Mouse (Mus musculus) hindbrain, embryonic 10.5 days (tissue): ENCODE results near the gene Gm10234. TPM values are rescaled to one million over a fixed set of nuclear protein-coding genes. Genes with fewer than 3 reads are reported as not detected.

ENCODE experiments used
- DNase-seq: peaks from one replicate; pipeline ENCODE4 v3.0.0-alpha.2; 2017; ENCODE audit warnings: low spot score
- H3K27ac ChIP-seq: fragments of 300-500 bp; sonication (generic); 2 replicates; pipeline ENCODE4 v1.5.1; 2016; ENCODE audit warnings: mild to moderate bottlenecking, moderate library complexity
- H3K27me3 ChIP-seq: fragments of 300-500 bp; sonication (generic); 2 replicates; pipeline ENCODE4 v1.6.1; 2016; ENCODE audit warnings: mild to moderate bottlenecking; ENCODE audit not compliant: poor library complexity, insufficient read depth, severe bottlenecking
- H3K36me3 ChIP-seq: fragments of 300-500 bp; sonication (generic); 2 replicates; pipeline ENCODE4 v1.6.1; 2016; ENCODE audit warnings: mild to moderate bottlenecking, moderate library complexity
- H3K4me1 ChIP-seq: fragments of 300-500 bp; sonication (generic); replicated peaks from 2 replicates; pipeline ENCODE4 v1.6.1; 2016; ENCODE audit warnings: mild to moderate bottlenecking
- H3K4me3 ChIP-seq: fragments of 300-500 bp; sonication (generic); 2 replicates; pipeline ENCODE4 v1.5.1; 2016; ENCODE audit warnings: mild to moderate bottlenecking, moderate library complexity
- H3K9me3 ChIP-seq: fragments of 300-500 bp; sonication (generic); 2 replicates; pipeline ENCODE4 v1.6.1; 2016; ENCODE audit warnings: mild to moderate bottlenecking, moderate library complexity
- WGBS: fragments of 180-500 bp; shearing (Covaris S2); methylation state at CpG from one replicate; pipeline ENCODE4 v1.1.7; 2016; 5-methylcytosine and 5-hydroxymethylcytosine counted together
- polyA plus RNA-seq: library from polyadenylated mRNA; unstranded; fragments of >200 nt; fragmentation: Nextera tagmentation; extraction: Ambion mirVana; gene quantifications from 2 replicates; pipeline ENCODE4 v1.2.1, GENCODE M21; 2016

Gm10234 gene
- polyA plus RNA-seq: not detected in 2 replicates

GRCm38 (mm10) chr6:95321812-95322211 is at the start of gene Gm10234:
Gene Gm10234 (plus strand): TSS chr6:95322112.
- H3K4me1 ChIP-seq: no peaks in the 10 kb centered on the region
- H3K27ac ChIP-seq: no peak within 1 kb of the TSS
- DNase-seq: no peak
- no peaks in the 10 kb centered on the region for H3K36me3 ChIP-seq
- H3K9me3 ChIP-seq: no peaks in the 10 kb centered on the region
- no peak within 1 kb of the TSS for H3K4me3 ChIP-seq
- H3K27me3 ChIP-seq: no peaks in the 10 kb centered on the region

DNA sequence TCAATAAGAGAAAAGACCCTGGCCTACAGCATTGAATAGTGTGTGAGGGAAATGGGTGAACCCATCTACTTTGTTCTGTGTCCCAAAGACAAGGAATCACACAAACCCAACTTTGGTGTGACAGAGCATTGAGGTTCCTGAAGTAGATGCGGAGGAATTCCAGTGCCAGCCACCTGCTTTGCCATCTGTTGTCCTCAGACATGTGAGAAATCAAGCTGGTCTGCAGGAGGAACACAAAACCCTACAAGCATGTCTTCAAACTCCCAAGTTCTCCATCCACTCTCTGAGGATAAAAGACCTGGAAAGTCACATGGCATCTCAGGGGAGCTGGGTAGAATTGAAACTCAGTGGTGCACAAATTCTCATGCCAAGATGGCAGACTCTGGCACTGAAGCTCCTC is 44.3 kb upstream of the Gm10234 start:
- Histone ChIP-seq H3K9me3 (no peaks in the 10 kb centered on the region), H3K4me3 (no peak overlapping the region), H3K4me1 (no peaks in the 10 kb centered on the region), H3K36me3 (no peaks in the 10 kb centered on the region), H3K27me3 (no peaks in the 10 kb centered on the region), H3K27ac (no peak overlapping the region)
- 92% methylated on average over 1 of the region's 1 CpGs for WGBS
- DNase-seq: no peak

GRCm38 (mm10) chr6:95296025-95296424 is 25.9 kb upstream of the Gm10234 start:
- H3K36me3 ChIP-seq: no peaks in the 10 kb centered on the region
- 84% methylated on average over 4 of the region's 4 CpGs for WGBS
- no peak overlapping the region for H3K27ac ChIP-seq
- no peak overlapping the region for H3K4me3 ChIP-seq
- no peaks in the 10 kb centered on the region for H3K27me3 ChIP-seq
- no peaks in the 10 kb centered on the region for H3K9me3 ChIP-seq
- DNase-seq: no peak
- H3K4me1 ChIP-seq: no peaks in the 10 kb centered on the region

GRCm38 (mm10) chr6:95298387-95298786 is 23.5 kb upstream of the Gm10234 start:
- 60% methylated on average over 3 of the region's 3 CpGs for WGBS
- no peaks in the 10 kb centered on the region for H3K4me1 ChIP-seq
- no peak overlapping the region for H3K27ac ChIP-seq
- no peaks in the 10 kb centered on the region for H3K36me3 ChIP-seq
- H3K9me3 ChIP-seq: no peaks in the 10 kb centered on the region
- no peaks in the 10 kb centered on the region for H3K27me3 ChIP-seq
- H3K4me3 ChIP-seq: no peak overlapping the region
- DNase-seq: no peak

DNA sequence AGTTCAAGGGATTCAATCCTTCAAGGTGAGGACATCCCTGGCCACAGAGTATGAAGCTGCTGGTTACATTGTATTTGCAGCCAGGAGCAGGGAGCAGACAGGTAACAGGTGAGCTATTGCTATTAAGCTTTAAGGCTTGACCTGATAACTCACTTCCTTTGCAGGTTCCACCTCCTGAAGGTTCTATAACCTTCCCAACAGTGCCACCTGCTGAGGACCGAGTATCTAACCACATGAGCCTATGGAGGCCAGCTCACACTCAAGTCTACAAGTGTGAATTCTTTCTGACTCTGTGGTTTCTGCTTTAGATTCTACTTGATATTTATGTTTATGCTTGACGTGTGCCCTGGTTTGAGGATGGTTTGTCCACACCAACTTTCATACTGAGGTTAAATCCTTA is 21.3 kb upstream of the Gm10234 start:
- WGBS: 73% methylated on average over 2 of the region's 2 CpGs
- Histone ChIP-seq H3K27me3 (no peaks in the 10 kb centered on the region), H3K4me1 (no peaks in the 10 kb centered on the region), H3K27ac (no peak overlapping the region), H3K9me3 (no peaks in the 10 kb centered on the region), H3K36me3 (no peaks in the 10 kb centered on the region), H3K4me3 (no peak overlapping the region)
- no peak for DNase-seq

- H3K9me3 ChIP-seq: no peaks in the 10 kb centered on the region
- no peak overlapping the region for H3K27ac ChIP-seq
- no peaks in the 10 kb centered on the region for H3K27me3 ChIP-seq
- WGBS: 90% methylated on average over 5 of the region's 5 CpGs
- no peaks in the 10 kb centered on the region for H3K36me3 ChIP-seq
- no peak overlapping the region for H3K4me3 ChIP-seq
- H3K4me1 ChIP-seq: no peaks in the 10 kb centered on the region
- no peak for DNase-seq
Observed at GRCm38 (mm10) chr6:95331191-95331590, 9.3 kb downstream of the Gm10234 start.

DNA sequence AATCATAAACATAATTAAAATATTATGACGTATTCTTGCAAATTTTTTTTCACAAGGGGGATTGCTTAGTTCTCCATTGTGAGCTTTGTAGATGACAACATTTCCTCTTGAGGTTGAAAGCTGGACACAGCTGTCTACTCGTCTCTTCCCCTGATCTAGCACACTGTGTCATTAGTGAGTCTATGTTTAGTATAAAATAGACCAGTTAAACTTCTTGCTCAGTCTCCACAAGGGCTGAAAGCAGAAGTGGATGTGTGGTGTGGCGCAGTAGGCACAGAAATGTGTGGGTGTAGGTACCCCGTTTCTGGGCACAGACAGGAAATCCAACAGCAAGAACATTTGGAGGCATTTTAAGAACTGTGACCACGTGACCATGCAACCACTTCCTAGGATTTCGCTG is 12.9 kb downstream of the Gm10234 start:
- Histone ChIP-seq H3K27me3 (no peaks in the 10 kb centered on the region), H3K27ac (no peak overlapping the region), H3K4me3 (no peak overlapping the region), H3K9me3 (no peaks in the 10 kb centered on the region), H3K36me3 (no peaks in the 10 kb centered on the region), H3K4me1 (no peaks in the 10 kb centered on the region)
- DNase-seq: no peak
- WGBS: 90% methylated on average over 6 of the region's 6 CpGs

GRCm38 (mm10) chr6:95349378-95349777 is 27.5 kb downstream of the Gm10234 start:
- no peaks in the 10 kb centered on the region for H3K9me3 ChIP-seq
- H3K4me3 ChIP-seq: no peak overlapping the region
- no peaks in the 10 kb centered on the region for H3K36me3 ChIP-seq
- H3K27me3 ChIP-seq: no peaks in the 10 kb centered on the region
- no peak overlapping the region for H3K27ac ChIP-seq
- H3K4me1 ChIP-seq: no peaks in the 10 kb centered on the region
- no peak for DNase-seq

DNA sequence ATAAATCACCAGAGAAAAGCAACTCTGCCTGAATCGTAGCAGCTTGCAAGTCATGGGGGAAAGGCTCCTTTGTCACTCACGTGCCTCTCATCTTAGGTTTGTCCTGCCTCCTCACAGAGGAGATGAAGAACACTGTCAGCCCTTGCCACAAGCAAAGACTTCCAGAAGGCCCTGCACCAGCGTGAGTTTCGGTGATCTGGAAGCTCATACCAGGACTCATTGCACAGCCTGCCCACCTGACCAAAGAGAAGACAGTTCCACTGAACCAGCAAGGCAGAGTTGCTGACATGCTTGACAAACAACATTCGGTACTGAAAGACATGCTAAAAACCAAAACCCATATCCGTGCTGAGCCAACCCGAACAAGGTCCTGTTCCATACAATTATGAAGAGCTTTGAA is 31.1 kb downstream of the Gm10234 start:
- Histone ChIP-seq H3K4me3 (no peak overlapping the region), H3K36me3 (no peaks in the 10 kb centered on the region), H3K27ac (no peak overlapping the region), H3K4me1 (no peaks in the 10 kb centered on the region), H3K27me3 (no peaks in the 10 kb centered on the region), H3K9me3 (no peaks in the 10 kb centered on the region)
- DNase-seq: no peak
- 93% methylated on average over 7 of the region's 7 CpGs for WGBS

GRCm38 (mm10) chr6:95353886-95354285 is 32.0 kb downstream of the Gm10234 start:
- Histone ChIP-seq H3K4me3 (no peak overlapping the region), H3K36me3 (no peaks in the 10 kb centered on the region), H3K4me1 (no peaks in the 10 kb centered on the region), H3K9me3 (no peaks in the 10 kb centered on the region), H3K27ac (no peak overlapping the region), H3K27me3 (no peaks in the 10 kb centered on the region)
- no peak for DNase-seq
- 84% methylated on average over 1 of the region's 1 CpGs for WGBS

- WGBS: 92% methylated on average over 5 of the region's 5 CpGs
- no peaks in the 10 kb centered on the region for H3K4me1 ChIP-seq
- no peak overlapping the region for H3K27ac ChIP-seq
- H3K27me3 ChIP-seq: no peaks in the 10 kb centered on the region
- DNase-seq: no peak
- no peak overlapping the region for H3K4me3 ChIP-seq
- H3K36me3 ChIP-seq: no peaks in the 10 kb centered on the region
- no peaks in the 10 kb centered on the region for H3K9me3 ChIP-seq
Observed at GRCm38 (mm10) chr6:95360084-95360483, 38.2 kb downstream of the Gm10234 start.

DNA sequence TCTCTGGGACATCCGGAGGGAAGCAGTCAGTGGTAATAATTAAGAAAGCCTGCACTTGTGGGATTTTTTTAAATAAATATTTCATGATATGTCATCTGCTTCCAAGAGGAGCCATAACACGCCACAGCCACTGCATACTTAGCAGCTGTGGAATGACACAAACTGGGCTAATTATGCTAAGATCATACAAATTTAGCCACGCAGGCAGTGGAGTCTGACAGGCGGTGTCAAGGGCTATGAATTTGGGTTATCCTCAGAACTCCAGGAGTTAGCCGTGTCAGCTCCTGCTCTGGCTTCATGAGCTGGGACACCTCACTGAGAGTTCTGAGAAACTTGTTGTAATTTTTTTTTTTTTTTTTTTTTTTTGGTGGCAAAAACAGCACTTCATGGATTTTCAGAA is 40.8 kb downstream of the Gm10234 start:
- Histone ChIP-seq H3K27ac (no peak overlapping the region), H3K27me3 (no peaks in the 10 kb centered on the region), H3K36me3 (no peaks in the 10 kb centered on the region), H3K9me3 (no peaks in the 10 kb centered on the region), H3K4me1 (no peaks in the 10 kb centered on the region), H3K4me3 (no peak overlapping the region)
- DNase-seq: no peak
- 87% methylated on average over 5 of the region's 5 CpGs for WGBS

- 83% methylated on average over 4 of the region's 4 CpGs for WGBS
- H3K36me3 ChIP-seq: no peaks in the 10 kb centered on the region
- no peaks in the 10 kb centered on the region for H3K9me3 ChIP-seq
- no peak for DNase-seq
- H3K27me3 ChIP-seq: no peaks in the 10 kb centered on the region
- no peaks in the 10 kb centered on the region for H3K4me1 ChIP-seq
- no peak overlapping the region for H3K27ac ChIP-seq
- no peak overlapping the region for H3K4me3 ChIP-seq
Observed at GRCm38 (mm10) chr6:95371811-95372210, 49.9 kb downstream of the Gm10234 start.
